Mouse (Mus musculus) urinary bladder, adult 18-20 months (tissue): ENCODE results near the gene Minpp1.
"Not testable (repeated sequence)": the region's sequence is repeated elsewhere in the genome, so short reads cannot be mapped to it uniquely, and the experiment has no call there.

Experiments
- DNase-seq, 2 experiments: peaks; one replicate each; pipeline ENCODE4 v3.0.0; 2022; ENCODE audit warnings: low spot score in 2 of 2, mixed read lengths in 2 of 2

Gene Minpp1

GRCm38 (mm10) chr19:32485681-32486105, at the start of gene Minpp1:
Minpp1 (plus strand) TSS chr19:32485769.
- DNase-seq = peak in 1 of 2 experiments; percentile 70

GRCm38 (mm10) chr19:32439356-32439755, 46.2 kb upstream of the Minpp1 start:
- no peak for DNase-seq

- DNase-seq = no peak
Observed at GRCm38 (mm10) chr19:32441568-32441967, 44.0 kb upstream of the Minpp1 start.

- no peak for DNase-seq
Observed at GRCm38 (mm10) chr19:32448931-32449330, 36.6 kb upstream of the Minpp1 start.

- no peak for DNase-seq
Observed at GRCm38 (mm10) chr19:32452231-32452630, 33.3 kb upstream of the Minpp1 start.

- no peak for DNase-seq
Observed at GRCm38 (mm10) chr19:32456744-32457143, 28.8 kb upstream of the Minpp1 start.

GRCm38 (mm10) chr19:32457631-32458030, 27.9 kb upstream of the Minpp1 start:
- DNase-seq = not testable (repeated sequence)

- DNase-seq = no peak
Observed at GRCm38 (mm10) chr19:32463037-32463436, 22.5 kb upstream of the Minpp1 start.

- DNase-seq = no peak
Observed at GRCm38 (mm10) chr19:32465228-32465627, 20.3 kb upstream of the Minpp1 start.

GRCm38 (mm10) chr19:32466478-32466877, 19.1 kb upstream of the Minpp1 start, which contains the start of gene Rpl9-ps6:
Rpl9-ps6 (minus strand) TSS chr19:32466578.
- no peak for DNase-seq

- DNase-seq = no peak
Observed at GRCm38 (mm10) chr19:32467325-32467724, 18.2 kb upstream of the Minpp1 start.

- peak; percentile 2 to 25 for DNase-seq
Observed at GRCm38 (mm10) chr19:32470059-32470497, 15.5 kb upstream of the Minpp1 start.

GRCm38 (mm10) chr19:32470570-32471263, 14.9 kb upstream of the Minpp1 start:
- DNase-seq = no peak

GRCm38 (mm10) chr19:32476016-32476711, 9.4 kb upstream of the Minpp1 start:
- no peak for DNase-seq

- no peak for DNase-seq
Observed at GRCm38 (mm10) chr19:32476712-32477052, 8.9 kb upstream of the Minpp1 start.

GRCm38 (mm10) chr19:32480255-32480654, 5.3 kb upstream of the Minpp1 start:
- no peak for DNase-seq

- no peak for DNase-seq
Observed at GRCm38 (mm10) chr19:32480791-32481442, 4.7 kb upstream of the Minpp1 start.

GRCm38 (mm10) chr19:32481511-32481910, 4.1 kb upstream of the Minpp1 start:
- DNase-seq = no peak

- no peak for DNase-seq
Observed at GRCm38 (mm10) chr19:32484941-32485660, 468 bp upstream of the Minpp1 start.

GRCm38 (mm10) chr19:32486106-32486724, 646 bp downstream of the Minpp1 start:
- peak; percentile 46 to 75 for DNase-seq

- no peak for DNase-seq
Observed at GRCm38 (mm10) chr19:32487595-32488255, 2.2 kb downstream of the Minpp1 start.
